Mouse (Mus musculus) right cerebral cortex, postnatal 14 days (tissue): Measurements from ENCODE around the gene Iqschfp.

Experiments
- DNase-seq: peaks from one replicate; pipeline ENCODE4 v3.0.0; 2022

The Iqschfp gene

DNA sequence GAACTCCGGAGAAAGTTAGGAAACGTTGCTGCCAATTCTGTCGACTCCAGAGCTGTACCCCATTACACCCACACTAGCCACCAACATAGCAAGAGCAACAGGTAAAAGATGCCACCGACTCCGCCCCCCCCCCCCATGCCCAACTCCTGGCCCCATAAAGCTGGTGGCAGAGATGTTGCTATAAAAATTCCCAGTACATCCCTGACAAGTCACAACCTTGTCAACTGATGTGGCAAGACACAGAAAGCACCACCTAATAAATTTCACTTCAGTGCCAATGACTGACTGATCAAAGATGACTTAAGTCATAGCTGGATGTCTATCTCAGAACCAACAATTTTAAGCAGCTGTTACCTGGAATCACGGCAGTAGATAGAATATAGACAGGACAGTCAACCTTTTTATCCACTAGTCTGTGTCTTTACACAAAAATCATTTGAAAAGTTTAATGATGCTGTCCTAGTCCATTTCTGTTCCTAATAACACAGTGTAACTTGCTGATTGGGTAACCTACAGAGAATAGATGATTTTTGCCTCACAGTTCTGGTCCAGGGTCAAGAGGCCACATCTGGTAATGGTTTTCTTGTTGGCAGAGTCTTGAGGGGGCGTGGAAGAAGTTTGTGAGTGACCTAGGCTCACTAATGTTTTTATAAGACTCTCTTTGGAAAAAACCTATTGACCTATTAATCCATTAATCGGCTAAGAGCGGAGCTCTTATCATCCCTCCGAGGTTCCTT lies 561.9 kb downstream of the Iqschfp start:
- no peak for DNase-seq

DNA sequence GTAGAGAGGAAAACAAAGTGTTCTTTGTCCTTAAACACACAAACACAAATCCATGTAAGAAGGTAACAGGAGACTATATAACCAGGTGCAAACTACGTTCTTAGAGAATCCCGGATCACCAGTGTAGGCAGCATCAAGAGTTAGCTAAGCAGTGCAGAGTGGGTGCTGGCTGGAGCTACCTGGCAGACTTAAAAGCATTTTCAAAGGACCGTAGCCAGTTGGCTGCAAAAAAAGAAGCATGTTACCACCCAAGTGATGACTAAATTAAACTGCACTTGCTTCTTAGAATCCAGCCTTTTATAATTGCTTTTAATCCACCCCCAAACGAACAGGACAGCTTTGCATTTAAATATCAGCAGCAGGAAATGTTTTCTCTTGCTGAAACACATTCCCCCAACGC lies 574.6 kb downstream of the Iqschfp start:
- DNase-seq: no peak

DNA sequence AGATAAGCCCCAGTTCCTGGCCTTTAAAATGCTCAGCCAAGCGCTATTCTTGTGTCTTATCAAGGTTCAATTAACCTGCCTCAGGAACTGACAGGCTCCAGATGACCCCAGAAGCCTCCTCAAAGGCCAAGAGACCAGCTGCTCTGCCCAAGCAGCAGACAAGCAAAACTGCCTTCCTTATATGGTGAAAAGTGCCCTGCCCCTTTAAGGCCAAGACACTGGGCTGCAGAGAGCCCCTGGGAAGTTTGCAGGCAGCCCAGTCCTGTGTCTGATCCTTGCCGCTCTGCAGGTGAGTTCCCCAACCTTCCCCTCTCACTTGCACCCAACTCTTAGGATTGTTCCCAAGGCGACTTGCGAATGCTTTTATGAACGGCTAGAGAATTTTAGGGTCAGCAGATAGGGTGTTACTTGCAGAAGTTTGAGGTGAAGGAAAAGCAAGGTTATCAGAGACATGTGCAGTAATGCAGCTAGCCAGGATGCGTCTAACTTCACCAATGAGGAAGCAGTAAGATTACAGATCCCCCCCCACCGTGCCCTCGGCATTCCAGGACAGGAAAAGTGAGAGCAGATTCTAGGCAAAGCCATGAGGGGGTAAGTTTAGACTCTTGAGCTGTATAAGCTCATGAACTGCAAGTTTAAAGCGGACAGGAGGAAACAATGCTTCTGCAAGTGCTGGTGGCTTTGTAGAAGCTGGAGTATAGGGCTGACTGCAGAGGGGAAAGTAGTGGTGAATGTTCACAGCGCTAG lies 576.1 kb downstream of the Iqschfp start:
- DNase-seq: no peak

DNA sequence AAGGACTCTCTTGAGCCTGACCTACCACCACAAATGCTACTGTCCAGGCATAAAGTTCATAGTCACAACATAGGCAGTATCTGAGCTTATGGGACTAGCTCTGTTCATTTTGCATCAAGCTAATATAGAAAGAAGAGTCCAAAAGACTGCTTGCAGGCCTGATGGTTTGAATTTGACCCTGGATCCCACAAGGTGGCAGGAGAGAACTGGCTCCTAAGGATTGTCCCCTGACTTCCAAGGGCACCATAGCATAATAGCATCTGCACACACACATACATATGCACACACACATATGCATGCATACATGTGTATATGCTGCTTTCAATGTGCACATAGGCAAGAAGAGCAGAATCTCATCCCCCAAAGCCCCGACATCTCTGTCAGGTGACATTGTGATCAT lies 577.6 kb downstream of the Iqschfp start:
- no peak for DNase-seq

DNA sequence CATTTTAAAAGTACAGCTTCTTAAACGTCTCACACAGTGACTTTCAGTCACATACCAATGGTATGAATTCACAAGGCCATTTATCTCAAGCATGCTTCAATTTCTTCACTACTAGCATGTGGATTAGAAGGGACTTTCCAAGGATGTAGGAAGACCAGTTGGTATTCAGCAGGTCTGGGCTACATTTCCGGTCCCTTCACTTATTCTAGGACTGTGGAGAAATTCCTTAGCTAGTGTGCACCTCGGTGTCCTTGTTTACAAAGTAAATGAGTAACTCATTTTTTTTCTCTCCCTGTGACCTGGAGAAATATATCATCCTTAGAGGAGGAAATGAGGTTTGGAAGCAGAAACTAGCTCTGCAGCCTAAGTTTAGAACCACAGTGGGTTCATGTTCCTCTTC lies 578.0 kb downstream of the Iqschfp start:
- DNase-seq: no peak

DNA sequence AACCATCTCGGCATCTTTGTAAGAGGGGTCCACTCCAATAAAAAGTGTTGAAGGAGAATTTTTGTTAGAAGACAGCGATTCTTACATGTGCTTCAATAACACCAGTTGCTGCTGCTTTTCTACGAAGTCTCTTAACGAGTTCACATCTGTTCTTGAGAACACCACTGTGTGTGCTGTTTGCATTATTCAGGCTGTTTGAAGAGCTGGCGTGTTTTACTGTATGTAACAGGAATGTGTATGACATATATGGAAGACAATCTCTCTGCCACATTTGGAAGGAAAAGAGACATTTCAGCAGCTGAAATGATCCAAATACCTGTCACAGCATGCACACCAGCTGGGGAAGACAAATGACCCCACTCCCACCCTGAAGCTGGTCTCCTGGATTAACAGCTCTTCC lies 578.6 kb downstream of the Iqschfp start:
- no peak for DNase-seq

DNA sequence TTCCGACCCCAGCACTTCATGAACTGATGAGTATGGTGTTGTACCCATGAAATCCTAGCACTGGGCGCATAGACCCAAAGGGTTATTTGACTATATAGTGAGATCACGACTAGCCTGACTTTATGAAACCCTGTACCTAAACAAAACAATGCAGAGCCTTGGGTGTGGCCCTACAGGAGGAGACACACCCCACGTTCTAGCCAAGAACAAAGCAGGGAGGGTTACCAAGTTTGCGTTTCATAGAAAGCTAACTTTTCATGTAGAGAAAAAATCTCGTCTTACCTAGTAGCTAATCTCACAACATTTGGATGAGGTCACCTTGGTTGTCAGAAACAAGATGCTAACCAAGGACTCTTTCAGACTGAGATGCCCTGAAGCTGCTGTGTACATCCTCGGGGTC lies 584.3 kb downstream of the Iqschfp start:
- DNase-seq: no peak

DNA sequence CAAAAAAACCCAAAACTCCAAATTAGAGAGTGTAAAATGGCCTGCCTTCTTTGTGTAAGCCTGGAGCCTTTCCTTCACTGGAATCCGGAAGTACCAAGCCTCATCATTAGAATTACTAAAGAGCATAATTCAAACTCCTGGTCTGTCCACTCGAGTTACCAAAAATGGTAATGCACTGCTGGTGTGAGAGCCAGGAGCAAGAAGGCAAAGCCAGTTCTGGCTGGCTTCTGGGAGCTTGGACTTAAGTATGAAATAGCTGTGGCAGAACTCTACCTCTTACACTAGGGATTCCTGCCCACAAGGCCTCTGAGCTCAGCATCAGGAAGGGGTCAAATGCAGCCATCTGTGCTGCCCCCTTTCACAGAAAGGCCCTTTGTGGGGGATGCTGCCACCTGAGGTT lies 585.4 kb downstream of the Iqschfp start:
- DNase-seq: no peak

DNA sequence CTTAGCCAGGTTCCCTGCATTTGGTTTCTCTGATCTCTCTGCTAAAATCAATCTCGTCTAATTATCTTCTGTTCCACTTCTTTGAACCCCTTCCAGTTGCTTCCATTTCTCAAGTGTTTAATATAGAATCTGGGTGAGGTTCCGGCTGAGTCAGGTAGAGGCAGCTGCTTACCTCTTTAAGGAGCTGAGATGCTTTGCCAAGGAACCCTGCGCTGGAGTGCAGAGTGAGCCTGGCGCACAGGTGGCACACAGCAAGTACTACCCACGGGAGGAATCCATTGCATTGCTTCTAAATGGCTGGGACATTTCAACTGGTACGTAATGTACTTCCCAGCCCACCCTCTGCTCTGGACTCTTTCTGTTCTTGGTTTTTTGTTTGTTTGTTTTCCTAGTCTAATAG lies 587.2 kb downstream of the Iqschfp start:
- no peak for DNase-seq

DNA sequence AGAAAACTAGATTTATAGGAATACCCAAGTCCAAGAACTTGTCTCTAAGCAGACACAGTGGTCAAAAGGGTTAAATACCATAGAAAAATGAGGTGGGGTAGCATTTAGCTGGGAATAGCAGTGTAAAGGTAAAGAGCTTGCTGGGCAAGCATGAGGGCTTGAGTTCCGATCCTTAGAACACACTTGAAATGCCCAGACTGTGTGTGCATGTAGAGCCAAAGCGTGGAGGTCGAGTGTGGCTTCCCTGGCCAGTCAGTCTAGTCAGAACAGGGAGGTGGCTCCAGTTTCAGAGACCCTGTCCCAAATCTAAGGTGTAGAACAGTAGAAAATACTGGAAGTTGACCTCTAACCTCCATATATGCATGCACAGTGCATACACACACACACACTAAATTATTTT lies 591.5 kb downstream of the Iqschfp start:
- DNase-seq: no peak

DNA sequence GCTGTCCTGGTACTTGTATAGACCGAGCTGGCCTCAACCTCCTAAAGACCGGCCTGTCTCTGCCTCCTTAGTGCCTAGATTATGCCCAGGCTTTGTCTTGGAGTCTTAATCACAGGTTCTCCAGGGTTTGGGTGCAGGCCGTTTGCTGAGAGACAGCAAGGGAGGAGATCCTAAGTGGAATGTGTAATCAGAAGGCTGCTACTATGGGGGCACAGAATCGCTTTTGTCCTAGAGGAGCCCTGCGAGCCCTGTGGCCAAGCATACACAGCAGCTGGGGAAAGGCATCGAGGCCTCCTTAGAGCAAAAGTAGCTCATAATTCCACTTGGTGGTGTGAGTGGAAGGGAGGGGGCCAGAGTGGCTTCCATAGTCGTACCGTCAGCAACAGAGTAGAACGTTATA lies 592.0 kb downstream of the Iqschfp start:
- DNase-seq: no peak

DNA sequence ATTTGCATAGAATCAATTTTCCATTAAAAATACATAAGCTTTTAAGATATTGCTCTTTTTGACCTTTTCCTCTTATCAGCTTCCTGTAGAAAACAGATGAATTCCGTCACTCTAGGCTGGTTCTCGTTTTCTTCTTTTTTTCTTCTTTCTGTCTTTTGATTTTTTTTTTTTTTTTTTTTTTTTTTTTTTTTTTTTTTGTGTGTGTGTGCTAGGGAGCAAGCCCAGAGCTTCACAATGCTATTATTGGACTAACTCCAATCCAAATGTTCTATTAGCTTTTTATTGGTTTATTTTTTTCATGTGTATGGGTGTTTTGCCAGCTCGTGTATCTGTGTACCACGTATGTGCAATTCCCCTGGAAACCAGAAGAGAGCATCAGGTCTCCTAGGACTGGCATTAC lies 592.5 kb downstream of the Iqschfp start:
- no peak for DNase-seq

DNA sequence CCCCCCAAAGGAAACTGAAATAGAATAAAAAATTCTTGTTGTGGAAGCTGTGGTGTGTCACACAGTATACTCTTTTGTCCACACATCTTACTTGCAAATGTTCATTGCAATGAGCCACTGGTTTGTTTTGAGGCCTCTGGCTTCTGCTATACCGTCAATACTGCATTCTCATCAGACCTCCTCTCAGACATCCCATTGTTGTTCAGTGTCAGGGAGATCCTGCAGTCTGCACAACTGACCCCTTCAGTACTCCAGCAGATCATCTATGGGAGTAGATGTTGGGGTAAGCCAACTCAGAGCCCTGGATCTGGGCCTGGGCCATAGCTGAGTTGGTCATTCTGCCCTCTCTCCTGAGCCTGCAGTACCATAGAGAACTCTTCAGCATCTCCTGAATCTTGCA lies 595.6 kb downstream of the Iqschfp start:
- DNase-seq: no peak

DNA sequence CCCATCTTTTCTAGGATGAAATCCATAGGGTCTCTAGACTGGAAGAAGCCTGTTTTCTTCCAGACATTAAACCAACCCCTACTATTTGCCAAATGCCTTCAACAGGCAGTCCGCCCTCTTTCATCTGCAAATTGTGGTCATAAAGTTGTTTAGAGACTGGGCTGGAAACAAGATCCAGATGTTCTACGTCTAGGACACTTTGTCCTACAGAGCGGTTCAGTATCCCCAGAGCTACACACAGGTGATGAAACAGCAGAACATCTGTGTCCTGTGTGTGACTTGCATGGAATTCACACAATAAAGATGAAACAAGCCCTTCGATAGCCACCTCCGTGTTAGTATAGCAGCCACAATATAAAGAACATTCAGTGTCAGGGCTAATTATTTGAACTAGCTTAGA lies 596.3 kb downstream of the Iqschfp start:
- DNase-seq: no peak

DNA sequence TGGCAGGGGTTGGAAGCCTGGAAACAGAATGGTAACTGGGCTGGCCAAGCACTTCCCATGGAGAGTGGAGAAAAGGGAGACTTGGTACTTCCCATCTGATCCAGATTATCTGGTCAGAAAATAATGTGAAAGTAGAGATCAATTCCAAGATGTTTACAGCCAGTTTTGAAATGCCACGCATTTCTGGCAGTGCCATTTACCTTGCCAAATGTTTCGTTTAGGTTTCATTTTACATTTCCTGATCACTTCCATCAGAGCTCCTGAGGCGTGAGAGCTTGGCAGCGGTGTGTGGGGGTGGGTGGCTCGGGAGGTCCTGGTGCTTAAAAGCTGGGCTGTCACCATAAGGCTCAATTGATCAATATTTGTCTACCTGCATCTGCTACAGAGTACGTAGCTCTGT lies 599.5 kb downstream of the Iqschfp start:
- DNase-seq: no peak

DNA sequence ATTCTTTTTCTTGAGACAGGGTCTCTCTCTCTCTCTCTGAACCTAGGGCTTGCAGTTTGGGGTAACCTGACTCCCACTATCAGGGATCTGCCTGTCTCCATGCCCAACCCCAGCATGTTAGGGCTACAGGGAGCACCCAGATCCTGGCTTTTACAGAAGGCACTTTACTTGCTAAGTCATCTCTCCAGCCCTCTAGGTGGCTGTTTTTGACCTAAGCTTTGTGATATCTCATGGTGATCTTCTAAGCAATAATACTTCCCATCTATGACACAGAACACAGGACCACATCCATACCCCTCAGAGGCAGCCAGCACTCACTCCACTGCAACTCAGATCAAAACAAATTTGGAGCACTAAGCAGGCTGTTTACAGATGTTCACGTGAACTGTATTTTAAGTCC lies 600.0 kb downstream of the Iqschfp start:
- no peak for DNase-seq

DNA sequence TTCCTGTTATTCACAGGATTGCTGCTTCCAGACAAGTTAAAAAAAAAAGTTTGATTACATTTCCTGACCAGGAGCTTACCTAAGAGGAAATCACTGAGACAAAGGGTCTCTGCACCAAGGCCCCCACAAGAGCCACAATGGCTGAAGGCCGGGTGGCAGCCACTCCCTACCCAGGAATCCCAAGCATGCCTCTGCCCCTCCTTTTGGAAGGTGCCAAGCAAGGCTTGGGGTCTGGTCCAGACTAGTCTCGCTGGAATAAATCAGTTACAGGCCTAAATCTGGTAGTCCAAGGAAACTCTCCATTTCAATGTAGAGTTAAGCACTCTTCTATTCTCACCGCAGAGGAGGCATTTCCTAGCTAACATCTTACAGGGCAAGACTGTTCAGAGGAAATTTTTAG lies 600.5 kb downstream of the Iqschfp start:
- no peak for DNase-seq

DNA sequence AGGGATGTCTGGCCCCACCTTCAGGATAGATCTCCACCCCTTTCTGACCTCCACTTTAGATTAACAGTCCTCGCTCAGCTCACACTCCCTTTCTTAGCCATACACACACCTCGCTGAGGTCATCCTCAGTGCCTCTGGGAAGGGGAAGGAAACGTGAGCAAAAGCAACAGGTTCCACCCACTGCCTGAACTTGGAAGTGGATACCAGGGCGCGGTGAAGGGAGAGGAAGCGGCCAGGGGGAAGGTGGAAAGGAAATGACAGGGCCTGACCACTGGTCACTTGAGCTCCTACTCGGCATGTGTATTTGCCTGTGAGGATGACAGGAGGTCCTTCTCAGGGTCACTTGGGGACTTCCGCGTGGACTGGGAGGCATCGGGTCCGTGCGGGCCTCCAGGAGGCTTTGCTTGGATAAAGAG lies 601.1 kb downstream of the Iqschfp start:
- DNase-seq: no peak

DNA sequence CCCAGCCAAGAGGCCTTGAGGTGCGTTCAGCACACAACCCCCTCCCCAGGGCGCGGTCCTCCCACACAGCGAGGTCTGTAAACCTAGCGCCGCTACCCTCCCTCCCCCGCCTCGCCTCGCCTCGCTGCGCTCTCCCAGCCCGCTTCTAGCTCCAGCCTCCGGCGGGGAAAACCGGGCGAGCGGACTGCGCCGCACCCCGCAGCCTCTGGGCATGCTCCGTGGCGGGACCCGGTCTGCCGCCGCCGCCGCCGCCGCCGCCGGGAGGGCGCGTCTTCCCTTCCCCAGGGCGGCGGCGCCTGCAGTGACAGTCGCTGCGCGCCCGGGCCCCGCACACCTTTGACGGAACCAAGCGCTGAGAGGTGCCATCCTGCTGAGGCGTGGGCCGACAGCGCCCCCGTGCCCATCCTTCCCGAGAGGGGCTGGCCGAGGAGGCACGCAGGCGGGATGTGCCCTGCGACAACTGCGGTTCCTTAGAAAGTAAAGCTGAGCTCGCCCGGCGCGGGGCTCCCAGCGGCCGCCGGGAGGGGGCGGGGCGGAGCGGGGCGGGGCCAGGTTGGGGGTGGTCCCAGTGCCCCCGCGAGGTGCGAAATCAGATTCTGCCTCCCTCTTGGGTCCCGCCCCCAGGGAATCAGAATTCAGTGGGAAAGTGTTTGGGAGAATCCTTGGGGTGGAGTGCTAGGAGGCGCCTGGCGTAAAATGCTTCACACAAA lies 601.7 kb downstream of the Iqschfp start:
- DNase-seq: peak; percentile 67

DNA sequence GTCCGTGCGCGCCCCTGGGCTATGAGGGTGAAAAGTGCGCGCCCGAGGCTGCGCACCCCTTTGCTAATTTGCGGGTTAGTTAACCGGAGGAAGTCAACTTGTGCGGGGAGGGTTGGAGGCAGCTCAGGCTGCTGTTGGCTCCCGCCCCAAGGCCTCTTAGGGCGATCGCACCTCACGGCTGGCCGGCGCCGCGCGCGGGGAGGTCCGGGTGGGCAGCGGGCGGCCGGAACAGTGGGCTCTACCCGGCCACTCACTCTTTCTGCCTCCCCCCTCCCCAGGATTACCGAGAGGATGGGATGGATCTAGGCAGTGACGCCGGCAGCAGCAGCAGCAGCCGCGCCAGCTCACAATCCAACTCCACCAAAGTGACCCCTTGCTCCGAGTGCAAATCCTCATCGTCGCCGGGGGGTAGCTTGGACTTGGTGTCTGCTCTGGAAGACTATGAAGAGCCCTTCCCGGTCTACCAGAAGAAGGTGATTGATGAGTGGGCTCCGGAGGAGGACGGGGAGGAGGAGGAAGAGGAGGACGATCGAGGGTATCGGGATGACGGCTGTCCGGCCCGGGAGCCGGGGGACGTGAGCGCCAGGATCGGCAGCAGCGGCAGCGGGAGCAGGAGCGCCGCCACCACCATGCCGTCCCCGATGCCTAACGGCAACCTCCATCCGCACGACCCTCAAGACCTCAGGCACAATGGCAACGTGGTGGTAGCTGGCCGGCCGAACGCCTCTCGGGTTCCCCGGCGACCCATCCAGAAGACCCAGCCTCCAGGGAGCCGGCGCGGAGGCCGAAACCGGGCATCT lies 602.5 kb downstream of the Iqschfp start:
- no peak for DNase-seq

DNA sequence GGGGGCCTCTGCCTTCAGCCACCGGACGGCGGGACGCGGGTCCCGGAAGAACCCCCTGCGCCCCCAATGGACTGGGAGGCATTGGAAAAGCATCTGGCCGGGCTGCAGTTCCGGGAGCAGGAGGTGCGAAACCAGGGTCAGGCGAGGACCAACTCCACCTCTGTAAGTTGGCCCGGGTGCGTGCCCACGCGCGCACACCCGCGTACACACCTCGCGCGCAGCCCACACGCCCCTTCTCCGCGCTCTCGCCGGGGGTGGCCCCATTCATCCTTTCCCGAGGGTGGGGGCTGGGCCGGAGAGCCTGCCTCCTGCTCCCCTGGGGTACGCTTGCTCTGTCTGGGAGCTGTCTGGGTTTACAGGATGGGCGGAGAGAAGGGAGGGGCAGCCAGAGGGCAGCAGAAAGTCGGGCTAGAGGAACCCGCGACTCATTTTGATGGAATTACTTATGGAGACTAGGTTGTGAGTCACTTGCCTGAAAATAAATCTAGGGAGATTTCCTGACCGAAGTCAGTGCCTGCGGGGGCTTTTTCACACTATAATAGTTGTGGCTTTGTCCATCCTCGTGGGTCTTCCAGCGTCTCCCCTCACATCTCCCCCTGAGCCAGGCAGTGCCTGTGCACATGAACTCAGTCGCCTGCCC lies 603.2 kb downstream of the Iqschfp start:
- DNase-seq: peak; percentile 50

DNA sequence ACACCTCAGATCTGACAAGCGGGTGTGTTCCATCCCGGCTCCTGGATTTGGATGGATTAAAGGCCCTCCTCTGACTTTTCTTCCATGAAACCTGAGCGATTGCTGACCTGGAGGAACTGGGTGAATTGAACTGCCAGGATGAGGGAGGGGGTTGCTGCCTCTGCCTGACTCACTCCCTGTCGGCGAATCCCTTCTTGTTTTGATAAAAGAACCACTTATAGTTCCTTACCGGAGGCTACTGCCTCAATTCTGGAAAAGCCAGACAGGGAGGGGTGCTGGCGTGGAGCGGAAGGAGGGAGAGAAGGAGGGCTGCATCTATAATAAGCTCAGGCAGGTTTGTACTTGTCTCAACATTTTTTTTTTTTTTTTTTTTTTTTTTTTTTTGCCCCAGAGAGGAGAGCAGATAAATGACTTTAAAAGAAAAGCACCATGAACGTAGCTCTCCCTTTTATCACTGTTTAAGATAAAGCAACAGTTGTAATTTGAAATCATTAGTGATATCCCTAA lies 603.8 kb downstream of the Iqschfp start:
- DNase-seq: no peak

DNA sequence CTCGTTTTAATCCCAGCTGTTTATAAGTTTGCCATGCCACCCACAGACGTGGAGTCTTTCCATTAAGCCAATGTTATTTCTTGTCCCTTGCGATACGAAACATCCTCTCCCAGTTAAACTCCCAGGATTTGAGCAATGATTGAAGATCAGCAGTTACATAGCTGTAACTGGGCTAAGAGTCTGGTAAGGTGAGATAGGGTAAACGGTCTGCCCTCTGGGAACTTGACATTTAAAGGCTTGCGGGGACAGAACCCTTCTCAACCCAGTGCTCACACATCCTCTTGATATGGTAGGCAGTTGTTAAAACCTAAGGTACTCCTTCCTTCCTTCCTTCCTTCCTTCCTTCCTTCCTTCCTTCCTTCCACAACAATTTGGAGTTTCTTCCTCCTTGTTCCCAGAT lies 604.5 kb downstream of the Iqschfp start:
- DNase-seq: no peak
